Mouse (Mus musculus): ENCODE data around the gene Fpgs.

GRCm38 (mm10) chr2:32687562-32687961 is 16.4 kb downstream of the Fpgs start:
- TF ChIP-seq TAL1 (IDR thresholded peaks at IDR 0.05; ENCODE audit: low read length) (no peak), EP300 (IDR thresholded peaks at IDR 0.05; ENCODE audit: low read depth in 1 of 2, low read length in 2 of 2) (no peak), CTCF (IDR thresholded peaks at IDR 0.05 in 2 of 3, conservative IDR thresholded peaks at IDR 0.05 in 1 of 3; ENCODE audit: control insufficient read depth in 1 of 3, insufficient read depth in 1 of 3, low read depth in 2 of 3, low read length in 3 of 3, poor library complexity in 1 of 3, severe bottlenecking in 1 of 3) (no peak), POLR2A (IDR thresholded peaks at IDR 0.05; ENCODE audit: control insufficient read depth in 1 of 2, insufficient read depth in 1 of 2, low read depth in 1 of 2, low read length in 2 of 2, poor library complexity in 1 of 2) (no peak), POLR2AphosphoS2 (IDR thresholded peaks at IDR 0.05; ENCODE audit: low read length) (no peak), USF1 (IDR thresholded peaks at IDR 0.05; ENCODE audit: low read depth, low read length) (no peak), GABPA (IDR thresholded peaks at IDR 0.05; ENCODE audit: low read depth, low read length) (no peak), UBTF (IDR thresholded peaks at IDR 0.05; ENCODE audit: borderline replicate concordance, insufficient read depth, low read depth, low read length) (no peak), ZNF384 (IDR thresholded peaks at IDR 0.05; ENCODE audit: low read depth, low read length) (no peak), GATA1 (IDR thresholded peaks at IDR 0.05; ENCODE audit: low read depth, low read length) (no peak), ZC3H11A (IDR thresholded peaks at IDR 0.05; ENCODE audit: low read depth, low read length) (no peak), POLR2AphosphoS5 (IDR thresholded peaks at IDR 0.05; ENCODE audit: borderline replicate concordance, low read depth, low read length) (no peak), JUND (IDR thresholded peaks at IDR 0.05; ENCODE audit: low read depth, low read length) (no peak), MAFK (IDR thresholded peaks at IDR 0.05; ENCODE audit: borderline replicate concordance, low read depth, low read length) (no peak)

Data from MEL (cell line).